Mouse (Mus musculus) lung, postnatal 0 days (tissue): ENCODE data around the gene Bcl6.

Source experiments
- CTCF ChIP-seq: IDR thresholded peaks from 2 replicates; pipeline ENCODE4 v1.5.1; 2016; ENCODE audit warnings: antibody characterized with exemption, mild to moderate bottlenecking
- EP300 ChIP-seq: IDR thresholded peaks from 2 replicates; pipeline ENCODE4 v1.6.1; 2016; ENCODE audit warnings: antibody characterized with exemption, mild to moderate bottlenecking, control low read depth

- TF ChIP-seq EP300 (no peak), CTCF (peak; percentile 70)
These were observed 26.3 kb downstream of the Bcl6 start for GRCm38 (mm10) chr16:23962401-23962800.
